Mouse (Mus musculus): ENCODE results near the gene Lrrc72. TPM values are rescaled to one million over a fixed set of nuclear protein-coding genes. Genes with fewer than 3 reads are reported as not detected.

Lrrc72 gene
- polyA plus RNA-seq, 1 experiment from 2014 or later, result not detected

GRCm38 (mm10) chr12:36182570-36182969 lies 70.6 kb downstream of the Lrrc72 start:
- Histone ChIP-seq H3K36me3 (peaks cover 43% of the 10 kb centered on the region), H3K4me1 (no peaks in the 10 kb centered on the region), H3K4me2 (replicated peaks) (no peak overlapping the region), H3K4me3 (no peak overlapping the region), H3K9ac (replicated peaks) (no peak overlapping the region), H3K27me3 (no peaks in the 10 kb centered on the region), H3K27ac (replicated peaks) (no peak overlapping the region), H3K9me3 (no peaks in the 10 kb centered on the region)
- 88% methylated on average over 6 of the region's 6 CpGs for WGBS
- no peak for ATAC-seq (replicated peaks)

DNA sequence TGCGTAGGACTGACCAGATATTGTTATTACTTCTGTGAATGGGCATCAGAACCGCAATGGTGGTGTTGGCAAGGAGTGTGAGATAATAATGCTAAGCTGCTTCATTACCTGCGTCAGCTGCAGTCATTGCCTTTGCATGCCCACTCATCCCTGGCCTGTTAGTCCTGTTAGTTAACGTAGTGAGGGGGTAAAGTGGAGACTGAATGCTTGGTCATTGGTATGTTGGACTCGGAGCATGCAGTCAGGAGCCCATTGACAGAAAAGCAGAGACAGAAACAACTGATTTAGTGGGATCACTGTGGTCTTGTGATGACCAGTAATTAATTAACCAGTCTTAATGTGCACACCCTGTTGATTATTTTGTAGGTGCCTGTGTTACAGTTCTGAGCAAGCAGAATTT lies 76.0 kb downstream of the Lrrc72 start:
- no peak overlapping the region for H3K27ac ChIP-seq (replicated peaks)
- WGBS, result 94% methylated on average over 5 of the region's 5 CpGs
- no peaks in the 10 kb centered on the region for H3K4me1 ChIP-seq
- H3K9me3 ChIP-seq, result no peaks in the 10 kb centered on the region
- H3K4me3 ChIP-seq, result no peak overlapping the region
- no peaks in the 10 kb centered on the region for H3K27me3 ChIP-seq
- H3K9ac ChIP-seq (replicated peaks), result no peak overlapping the region
- no peak for ATAC-seq (replicated peaks)
- peaks cover 56% of the 10 kb centered on the region for H3K36me3 ChIP-seq
- H3K4me2 ChIP-seq (replicated peaks), result no peak overlapping the region

DNA sequence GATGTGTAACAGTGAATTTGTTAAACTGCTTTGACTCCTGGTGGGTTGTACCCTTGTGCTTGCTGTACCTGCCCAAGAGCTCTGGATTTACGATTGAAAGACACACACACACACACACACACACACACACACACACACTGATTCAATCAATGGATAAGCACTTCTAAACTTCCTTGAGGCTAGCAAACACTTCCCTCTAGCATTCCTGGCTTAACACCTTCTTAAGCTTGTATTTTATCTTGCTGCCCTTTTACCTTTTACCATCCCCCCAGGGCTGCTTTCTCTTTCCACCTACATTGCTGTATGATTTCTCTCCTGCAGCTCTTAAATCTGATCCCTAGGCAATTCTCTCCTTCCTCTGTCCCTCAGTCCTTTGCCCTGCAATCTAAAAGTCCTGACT lies 87.9 kb downstream of the Lrrc72 start:
- Histone ChIP-seq H3K9me3 (no peaks in the 10 kb centered on the region), H3K9ac (replicated peaks) (no peak overlapping the region), H3K4me3 (no peak overlapping the region), H3K4me1 (no peaks in the 10 kb centered on the region), H3K36me3 (peaks cover 8% of the 10 kb centered on the region), H3K27ac (replicated peaks) (no peak overlapping the region), H3K27me3 (no peaks in the 10 kb centered on the region), H3K4me2 (replicated peaks) (no peak overlapping the region)
- WGBS, result 50% methylated on average over 1 of the region's 1 CpGs
- no peak for ATAC-seq (replicated peaks)

DNA sequence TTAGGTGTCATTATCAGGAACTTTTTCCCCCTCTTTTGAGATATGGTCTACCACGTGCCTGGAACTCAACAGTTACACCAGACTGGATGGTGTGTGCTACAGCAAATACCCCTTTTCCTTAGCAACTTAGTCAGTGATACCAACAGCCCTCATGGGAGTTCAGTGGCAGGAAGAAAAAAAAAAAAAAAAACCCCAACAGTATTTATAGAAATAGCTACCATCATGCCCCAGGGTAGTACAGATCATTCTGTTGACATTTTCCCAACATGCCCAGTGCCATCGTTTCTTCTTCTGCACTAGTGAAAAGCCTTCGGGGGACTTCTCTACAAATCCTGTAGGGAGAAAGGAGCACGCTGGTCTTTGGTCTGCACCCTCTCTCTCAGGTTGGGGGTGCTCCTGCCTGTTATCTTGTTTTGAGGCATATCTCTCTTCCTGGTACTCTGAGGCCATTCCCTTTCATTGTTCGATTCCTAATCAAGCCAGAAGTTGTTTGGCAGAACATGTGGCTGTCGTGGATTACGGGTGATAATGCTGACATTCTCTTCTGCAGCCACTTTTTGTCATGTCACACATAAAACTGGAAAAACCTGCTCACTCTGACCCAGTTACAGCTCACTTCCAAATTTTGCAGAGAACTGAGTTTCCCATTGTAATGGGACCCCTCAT lies 88.9 kb downstream of the Lrrc72 start:
- H3K4me2 ChIP-seq (replicated peaks), result no peak overlapping the region
- ATAC-seq (replicated peaks), result no peak
- H3K9ac ChIP-seq (replicated peaks), result no peak overlapping the region
- 0 out of 2 replicates have a peak, but pooled peaks cover 3% of the 10 kb centered on the region for H3K36me3 ChIP-seq
- H3K4me1 ChIP-seq, result no peaks in the 10 kb centered on the region
- no peaks in the 10 kb centered on the region for H3K27me3 ChIP-seq
- WGBS, result 89% methylated on average over 7 of the region's 7 CpGs
- no peaks in the 10 kb centered on the region for H3K9me3 ChIP-seq
- no peak overlapping the region for H3K4me3 ChIP-seq
- H3K27ac ChIP-seq (replicated peaks), result no peak overlapping the region

Other genes with a start within 250 kb of the Lrrc72 start
- 308 and 312 TPM in 2 replicates for gene Tspan13, start 210.9 kb downstream of the Lrrc72 start, polyA plus RNA-seq (2015; fragmentation: Nextera tagmentation; extraction: Ambion mirVana)
- 59.7 and 60.2 TPM in 2 replicates for gene Ankmy2, start 96.3 kb downstream of the Lrrc72 start, polyA plus RNA-seq (2015; fragmentation: Nextera tagmentation; extraction: Ambion mirVana)
- 515 and 540 TPM in 2 replicates for gene Bzw2, start 95.3 kb downstream of the Lrrc72 start, polyA plus RNA-seq (2015; fragmentation: Nextera tagmentation; extraction: Ambion mirVana)
- gene Sostdc1, start 60.7 kb upstream of the Lrrc72 start, polyA plus RNA-seq (2015; fragmentation: Nextera tagmentation; extraction: Ambion mirVana), result 7.6 and 15.3 TPM in 2 replicates
- 8.3 and 8.6 TPM in 2 replicates for gene Ispd, start 128.1 kb upstream of the Lrrc72 start, polyA plus RNA-seq (2015; fragmentation: Nextera tagmentation; extraction: Ambion mirVana)
- 2.4 and 2.8 TPM in 2 replicates for gene D630036H23Rik, start 128.8 kb upstream of the Lrrc72 start, polyA plus RNA-seq (2015; fragmentation: Nextera tagmentation; extraction: Ambion mirVana)